Comparison of ENCODE assay signal across 16 mouse cellular contexts in the genomic region with DNA sequence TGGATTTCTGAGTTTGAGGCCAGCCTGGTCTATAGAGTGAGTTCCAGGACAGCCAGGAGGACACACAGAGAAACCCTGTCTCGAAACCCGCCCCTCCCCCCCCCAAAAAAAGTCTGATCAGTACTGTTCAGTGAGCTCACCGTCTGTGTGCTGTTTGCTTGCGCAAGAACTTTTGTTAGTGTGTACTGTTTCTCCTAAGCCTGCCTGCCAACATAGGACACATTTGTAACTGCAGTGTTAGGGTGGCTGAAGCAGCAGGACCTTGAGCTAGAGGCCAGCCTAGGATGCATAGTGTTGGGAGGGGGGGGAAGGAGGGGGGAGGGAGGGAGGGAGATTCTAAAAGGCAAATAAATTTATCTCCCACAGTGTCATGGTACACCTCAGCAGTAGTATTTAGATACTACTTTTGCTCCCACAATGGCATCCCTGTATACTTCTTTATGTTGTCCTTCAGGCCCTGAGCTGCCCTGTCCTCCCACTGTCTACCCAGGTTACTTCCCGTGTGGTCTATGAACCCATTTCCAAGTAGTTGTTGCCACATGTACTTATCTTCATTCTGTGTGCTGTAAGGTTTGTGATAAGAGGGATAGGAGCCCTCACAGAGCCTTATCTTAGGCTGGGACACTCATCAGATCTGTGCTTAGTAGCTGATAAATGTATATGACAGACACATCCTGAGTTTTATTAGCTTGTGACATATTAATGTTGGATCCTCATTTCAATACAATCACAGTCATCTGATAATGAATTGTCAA.
DNase-seq lines count a peak whose midpoint lies in the region; ATAC-seq and TF ChIP-seq lines count a peak whose summit lies in the region.
"Had no signal": no experiment of that assay in that cellular context is flagged by ENCODE, and none has a peak within 500 bp of the region (broad histone marks: within the 10 kb centered on the region; RNA-seq: fewer than 3 reads in every experiment).

No protein-coding gene starts in this region.

- H3K27me3 ChIP-seq in lung, embryonic 14.5 days (ENCODE audit: insufficient read depth, low read length): no peaks in the 10 kb centered on the region
- H3K27me3 ChIP-seq in liver, embryonic 16.5 days (ENCODE audit: control insufficient read depth, insufficient read depth, low read depth, low read length): peaks cover 5% of the 10 kb centered on the region
- H3K27me3 ChIP-seq: Patski had no signal

- no peak overlapping the region for H3K4me2 ChIP-seq in lung, embryonic 14.5 days
- no peak overlapping the region for H3K4me2 ChIP-seq in liver, embryonic 16.5 days (ENCODE audit: low read depth, low read length)
- H3K4me2 ChIP-seq: hindbrain, embryonic 12.5 days; midbrain, embryonic 11.5 days had no signal

- no peak overlapping the region for H3K4me3 ChIP-seq in lung, embryonic 14.5 days (ENCODE audit: low read depth, low read length)
- H3K4me3 ChIP-seq in liver, embryonic 16.5 days (ENCODE audit: low read depth, low read length): no peak overlapping the region
- H3K4me3 ChIP-seq: hindbrain, embryonic 12.5 days had no signal

- peaks cover 15% of the 10 kb centered on the region for H3K4me1 ChIP-seq in lung, embryonic 14.5 days (ENCODE audit: insufficient read depth)
- H3K4me1 ChIP-seq in liver, embryonic 16.5 days (ENCODE audit: control insufficient read depth, low read depth, low read length): peaks cover 6% of the 10 kb centered on the region

- no peaks in the 10 kb centered on the region for H3K36me3 ChIP-seq in lung, embryonic 14.5 days (ENCODE audit: insufficient read depth)
- no peaks in the 10 kb centered on the region for H3K36me3 ChIP-seq in liver, embryonic 16.5 days (ENCODE audit: control insufficient read depth, insufficient read depth)
- H3K36me3 ChIP-seq: hindbrain, embryonic 12.5 days had no signal

- H3K9ac ChIP-seq in lung, embryonic 14.5 days: no peak overlapping the region
- H3K9ac ChIP-seq in liver, embryonic 16.5 days (ENCODE audit: low read depth, low read length): no peak overlapping the region
- H3K9ac ChIP-seq: forebrain, postnatal 0 days; hindbrain, embryonic 12.5 days had no signal

- 54% methylated on average over 5 of the region's 5 CpGs for WGBS in lung, embryonic 14.5 days
- 28% methylated on average over 5 of the region's 5 CpGs for WGBS in liver, embryonic 16.5 days (ENCODE audit: insufficient replicate concordance)

- no peaks in the 10 kb centered on the region for H3K9me3 ChIP-seq in lung, embryonic 14.5 days (ENCODE audit: low read depth, low read length)
- H3K9me3 ChIP-seq in liver, embryonic 16.5 days (replicated peaks; ENCODE audit: control insufficient read depth, low read length): no peaks in the 10 kb centered on the region
- H3K9me3 ChIP-seq: hindbrain, embryonic 12.5 days had no signal

- no peak for TF ChIP-seq CTCF in lung, embryonic 14.5 days (IDR thresholded peaks at IDR 0.05; ENCODE audit: low read depth)

- ATAC-seq in lung, embryonic 14.5 days (ENCODE audit: insufficient read depth): no peak
- peak; percentile 83 for ATAC-seq in liver, embryonic 16.5 days (ENCODE audit: low read depth)
- ATAC-seq: forebrain, postnatal 0 days; inflammation-experienced regulatory T-cells, adult 6 months; Patski had no signal

- H3K27ac ChIP-seq in lung, embryonic 14.5 days (ENCODE audit: low read depth): no peak overlapping the region
- H3K27ac ChIP-seq in liver, embryonic 16.5 days (ENCODE audit: low read length): no peak overlapping the region
- H3K27ac ChIP-seq: hindbrain, embryonic 12.5 days had no signal

- DNase-seq in adrenal gland, adult 2 months: peak; percentile 51
- DNase-seq in adrenal gland, postnatal 25 days: no peak
- peak; percentile 35 for DNase-seq in lung, embryonic 14.5 days
- no peak for DNase-seq in lung, postnatal 25 days (ENCODE audit: low spot score)
- peak; percentile 33 for DNase-seq in ZHBTc4 (ENCODE audit: low read depth, low spot score)
- DNase-seq in urinary bladder, postnatal 36 days (ENCODE audit: low spot score in 2 of 2): no peak
- no peak for DNase-seq in testis, postnatal 14 days (ENCODE audit: low spot score)
- DNase-seq: cerebellum, adult 9-10 months; forebrain, postnatal 0 days; lung, adult 18-20 months; right cerebral cortex, postnatal 25 days had no signal

Comparison
In these comparisons a context has a peak if more than half of its experiments do, and no peak if none do; other contexts are left out.
1. DNase-seq: peak in adrenal gland, adult 2 months (single experiment), lung, embryonic 14.5 days (single experiment) and ZHBTc4 (single experiment); none in adrenal gland, postnatal 25 days (single experiment), lung, postnatal 25 days (single experiment), urinary bladder, postnatal 36 days (0 of 2) and testis, postnatal 14 days (single experiment).